Mouse (Mus musculus): ENCODE measurements around the gene Nkiras2. TPM values are rescaled to one million over a fixed set of nuclear protein-coding genes. Genes with fewer than 3 reads are reported as not detected.
"Not testable (repeated sequence)": the region's sequence is repeated elsewhere in the genome, so short reads cannot be mapped to it uniquely, and the experiment has no call there.

Nkiras2 gene
- polyA plus RNA-seq, 2 experiments: 15.0 to 16.8 TPM

DNA sequence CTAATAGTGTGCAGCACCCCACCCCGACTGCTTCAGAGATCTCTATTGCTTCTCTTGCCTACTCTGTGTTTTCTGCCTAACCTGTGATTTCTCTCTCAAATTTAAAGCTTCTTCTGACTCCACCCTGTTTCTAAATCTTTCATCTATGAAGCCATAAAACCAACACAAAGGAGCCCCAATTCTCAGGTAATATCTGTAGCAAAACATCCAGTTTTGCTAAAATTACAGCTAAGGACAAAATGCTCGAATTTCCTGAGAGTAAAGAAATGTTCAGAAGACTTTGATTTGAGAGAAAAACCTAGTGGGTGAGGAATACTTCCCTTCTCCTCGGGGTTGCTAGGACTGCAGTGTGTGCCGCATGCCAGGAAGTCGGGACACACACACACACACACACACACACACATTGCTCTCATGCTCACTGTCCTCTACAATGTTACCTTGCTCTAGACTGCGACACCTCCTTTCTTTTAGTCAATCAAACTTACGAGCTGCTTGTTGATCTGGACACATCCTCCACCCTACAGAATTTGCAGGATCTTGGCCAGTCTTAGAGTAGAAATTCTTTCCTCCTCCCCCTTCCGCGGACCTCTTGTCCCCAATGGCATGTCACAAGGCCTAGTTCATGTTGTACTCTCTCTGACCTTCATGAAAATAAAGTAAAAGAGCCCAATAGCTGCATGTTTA, 8.9 kb upstream of the Nkiras2 start:
- 0 out of 4 replicates have a peak, but pooled peaks cover 0 to 3% of the 10 kb centered on the region in 2 experiments for H3K4me1 ChIP-seq (replicated peaks; ENCODE audit: control insufficient read depth in 2 of 2, insufficient read depth in 2 of 2, low read length in 1 of 2)
- H3K4me2 ChIP-seq (ENCODE audit: low read depth): no peak overlapping the region
- TF ChIP-seq CTCF (IDR thresholded peaks at IDR 0.05; ENCODE audit: low read depth): no peak
- TF ChIP-seq EP300 (IDR thresholded peaks at IDR 0.05; ENCODE audit: low read depth): no peak
- no peak overlapping the region for H3K27ac ChIP-seq
- no peaks in the 10 kb centered on the region for H3K9me3 ChIP-seq (ENCODE audit: control insufficient read depth, low read length)
- H3K4me3 ChIP-seq (ENCODE audit: insufficient read depth in 1 of 2, low read depth in 2 of 2, low read length in 2 of 2): no peak overlapping the region
- ATAC-seq (ENCODE audit: insufficient read depth) (no peak), DNase-seq (ENCODE audit: low read depth in 3 of 3, low spot score in 3 of 3) (no peak)
- WGBS (ENCODE audit: insufficient replicate concordance): 64% methylated on average over 9 of the region's 9 CpGs
- peaks cover 4% of the 10 kb centered on the region; the same call in 1 of the 2 replicates for H3K36me3 ChIP-seq (replicated peaks; ENCODE audit: control insufficient read depth, insufficient read depth, low read depth)
- no peaks in the 10 kb centered on the region for H3K27me3 ChIP-seq (ENCODE audit: control insufficient read depth, insufficient read depth, low read length)
- no peak overlapping the region for H3K9ac ChIP-seq (replicated peaks)

GRCm38 (mm10) chr11:100611627-100612026, 7.4 kb upstream of the Nkiras2 start:
- peaks cover 4% of the 10 kb centered on the region; the same call in 1 of the 2 replicates for H3K36me3 ChIP-seq (replicated peaks; ENCODE audit: control insufficient read depth, insufficient read depth, low read depth)
- TF ChIP-seq CTCF (IDR thresholded peaks at IDR 0.05; ENCODE audit: low read depth): no peak
- TF ChIP-seq EP300 (IDR thresholded peaks at IDR 0.05; ENCODE audit: low read depth): no peak
- H3K4me2 ChIP-seq (ENCODE audit: low read depth): no peak overlapping the region
- H3K9ac ChIP-seq (replicated peaks): no peak overlapping the region
- no peak overlapping the region for H3K4me3 ChIP-seq (ENCODE audit: insufficient read depth in 1 of 2, low read depth in 2 of 2, low read length in 2 of 2)
- no peaks in the 10 kb centered on the region for H3K9me3 ChIP-seq (ENCODE audit: control insufficient read depth, low read length)
- WGBS (ENCODE audit: insufficient replicate concordance): 68% methylated on average over 6 of the region's 6 CpGs
- DNase-seq (ENCODE audit: low read depth in 3 of 3, low spot score in 3 of 3) (no peak), ATAC-seq (ENCODE audit: insufficient read depth) (no peak)
- no peaks in the 10 kb centered on the region for H3K27me3 ChIP-seq (ENCODE audit: control insufficient read depth, insufficient read depth, low read length)
- no peak overlapping the region for H3K27ac ChIP-seq
- H3K4me1 ChIP-seq (replicated peaks; ENCODE audit: control insufficient read depth in 2 of 2, insufficient read depth in 2 of 2, low read length in 1 of 2): peaks cover 2 to 11% of the 10 kb centered on the region in 2 experiments; a peak in 2 of 4 replicates

DNA sequence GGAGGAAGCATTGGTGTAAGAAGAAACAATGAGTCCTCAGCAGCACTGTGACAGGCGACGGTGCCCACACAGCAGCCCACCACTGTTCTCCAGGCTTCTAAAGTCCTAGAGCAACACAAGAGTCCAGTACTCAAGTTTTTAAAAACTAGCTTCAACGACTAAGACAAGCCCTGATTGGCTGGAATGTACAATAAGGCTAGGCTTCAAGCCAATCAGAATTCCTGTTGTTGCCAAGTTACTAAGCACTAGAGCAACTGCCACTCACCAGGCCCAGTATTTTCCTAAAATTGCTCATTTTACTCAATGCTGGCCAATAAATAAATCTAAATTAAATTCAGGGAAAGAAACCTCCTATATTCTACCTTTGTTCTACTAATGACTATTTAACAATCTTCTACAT, 5.8 kb upstream of the Nkiras2 start:
- DNase-seq (ENCODE audit: low read depth in 3 of 3, low spot score in 3 of 3): no peak

GRCm38 (mm10) chr11:100616332-100616731, 2.7 kb upstream of the Nkiras2 start:
- no peak overlapping the region for H3K4me2 ChIP-seq (ENCODE audit: low read depth)
- no peak for TF ChIP-seq EP300 (IDR thresholded peaks at IDR 0.05; ENCODE audit: low read depth)
- H3K27me3 ChIP-seq (ENCODE audit: control insufficient read depth, insufficient read depth, low read length): no peaks in the 10 kb centered on the region
- no peaks in the 10 kb centered on the region for H3K36me3 ChIP-seq (replicated peaks; ENCODE audit: control insufficient read depth, insufficient read depth, low read depth)
- no peak overlapping the region for H3K27ac ChIP-seq
- H3K4me3 ChIP-seq (ENCODE audit: insufficient read depth in 1 of 2, low read depth in 2 of 2, low read length in 2 of 2): no peak overlapping the region
- H3K9me3 ChIP-seq (ENCODE audit: control insufficient read depth, low read length): no peaks in the 10 kb centered on the region
- no peak overlapping the region for H3K9ac ChIP-seq (replicated peaks)
- no peak for DNase-seq (ENCODE audit: low read depth in 3 of 3, low spot score in 3 of 3)
- ATAC-seq (ENCODE audit: insufficient read depth): no peak
- H3K4me1 ChIP-seq (replicated peaks; ENCODE audit: control insufficient read depth in 2 of 2, insufficient read depth in 2 of 2, low read length in 1 of 2): peaks cover 10 to 23% of the 10 kb centered on the region in 2 experiments
- WGBS (ENCODE audit: insufficient replicate concordance): 76% methylated on average over 5 of the region's 5 CpGs

More for the DNA sequence above, 5.8 kb upstream of the Nkiras2 start:
- no peak overlapping the region for H3K27ac ChIP-seq
- WGBS (ENCODE audit: insufficient replicate concordance): 81% methylated on average over 3 of the region's 3 CpGs
- no peak for ATAC-seq (ENCODE audit: insufficient read depth)
- H3K4me3 ChIP-seq (ENCODE audit: insufficient read depth in 1 of 2, low read depth in 2 of 2, low read length in 2 of 2): no peak overlapping the region
- no peak overlapping the region for H3K4me2 ChIP-seq (ENCODE audit: low read depth)
- no peak for TF ChIP-seq CTCF (IDR thresholded peaks at IDR 0.05; ENCODE audit: low read depth)
- no peak for TF ChIP-seq EP300 (IDR thresholded peaks at IDR 0.05; ENCODE audit: low read depth)
- H3K4me1 ChIP-seq (replicated peaks; ENCODE audit: control insufficient read depth in 2 of 2, insufficient read depth in 2 of 2, low read length in 1 of 2): peaks cover 7 to 16% of the 10 kb centered on the region in 2 experiments
- H3K27me3 ChIP-seq (ENCODE audit: control insufficient read depth, insufficient read depth, low read length): no peaks in the 10 kb centered on the region
- no peak overlapping the region for H3K9ac ChIP-seq (replicated peaks)
- no peaks in the 10 kb centered on the region for H3K9me3 ChIP-seq (ENCODE audit: control insufficient read depth, low read length)
- peaks cover 3% of the 10 kb centered on the region; the same call in 1 of the 2 replicates for H3K36me3 ChIP-seq (replicated peaks; ENCODE audit: control insufficient read depth, insufficient read depth, low read depth)

GRCm38 (mm10) chr11:100616836-100617235, 2.2 kb upstream of the Nkiras2 start:
- H3K9ac ChIP-seq (replicated peaks); H3K27ac ChIP-seq; H3K4me2 ChIP-seq (ENCODE audit: low read depth); DNase-seq (ENCODE audit: low read depth in 3 of 3, low spot score in 3 of 3); H3K27me3 ChIP-seq (ENCODE audit: control insufficient read depth, insufficient read depth, low read length); H3K36me3 ChIP-seq (replicated peaks; ENCODE audit: control insufficient read depth, insufficient read depth, low read depth); H3K4me3 ChIP-seq (ENCODE audit: insufficient read depth in 1 of 2, low read depth in 2 of 2, low read length in 2 of 2); H3K9me3 ChIP-seq (ENCODE audit: control insufficient read depth, low read length); ATAC-seq (ENCODE audit: insufficient read depth): not testable (repeated sequence)
- WGBS (ENCODE audit: insufficient replicate concordance): 78% methylated on average over 7 of the region's 7 CpGs
- peaks cover 10 to 22% of the 10 kb centered on the region in 2 experiments for H3K4me1 ChIP-seq (replicated peaks; ENCODE audit: control insufficient read depth in 2 of 2, insufficient read depth in 2 of 2, low read length in 1 of 2)

All from liver, embryonic 14.5 days (tissue).